Comparison of ENCODE assay signal across 14 mouse cellular contexts in genomic region chr7:137518028-137518576, GRCm38 (mm10).
A peak's percentile ranks its signal among the peaks of the same experiment; 100 is the strongest.
DNase-seq lines count a peak whose midpoint lies in the region; ATAC-seq and TF ChIP-seq lines count a peak whose summit lies in the region.
"Had no signal": no experiment of that assay in that cellular context is flagged by ENCODE, and none has a peak within 500 bp of the region (broad histone marks: within the 10 kb centered on the region; RNA-seq: fewer than 3 reads in every experiment).

No protein-coding gene starts in this region.

- no peaks in the 10 kb centered on the region for H3K27me3 ChIP-seq in embryonic facial prominence, embryonic 14.5 days (replicated peaks; ENCODE audit: control insufficient read depth, insufficient read depth, low read length)
- H3K27me3 ChIP-seq in embryonic facial prominence, embryonic 10.5 days (replicated peaks; ENCODE audit: low read depth, poor library complexity, severe bottlenecking): no peaks in the 10 kb centered on the region
- H3K27me3 ChIP-seq in testis, adult 2 months (ENCODE audit: control insufficient read depth, insufficient read depth, low read length): no peaks in the 10 kb centered on the region
- H3K27me3 ChIP-seq in forebrain, postnatal 0 days (ENCODE audit: insufficient read depth, low read length): no peaks in the 10 kb centered on the region
- H3K27me3 ChIP-seq: Patski had no signal

- TF ChIP-seq POLR2A in testis, adult 2 months (IDR thresholded peaks at IDR 0.05; ENCODE audit: control insufficient read depth, low read depth, low read length): no peak

- no peak overlapping the region for H3K4me2 ChIP-seq in embryonic facial prominence, embryonic 14.5 days (ENCODE audit: low read depth, low read length)
- H3K4me2 ChIP-seq in forebrain, postnatal 0 days (ENCODE audit: low read depth): no peak overlapping the region

- peak; percentile 25 for DNase-seq in embryonic facial prominence, embryonic 14.5 days (ENCODE audit: low spot score)
- no peak for DNase-seq in embryonic facial prominence, embryonic 10.5 days (ENCODE audit: low spot score)
- DNase-seq in testis, postnatal 10 days (ENCODE audit: low spot score): no peak
- DNase-seq in heart, postnatal 36 days: peak; percentile 12 to 43
- DNase-seq in testis, postnatal 14 days (ENCODE audit: low spot score): peak; percentile 16
- DNase-seq in thymus, postnatal 10 days (ENCODE audit: low spot score in 2 of 2): no peak
- DNase-seq in forebrain, postnatal 0 days: no peak
- DNase-seq: cerebellum, adult 2 months; layer of hippocampus, adult 9-11 months; left cerebral cortex, postnatal 4 days had no signal

- no peaks in the 10 kb centered on the region for H3K4me1 ChIP-seq in embryonic facial prominence, embryonic 14.5 days (ENCODE audit: control insufficient read depth, insufficient read depth, low read length)
- no peaks in the 10 kb centered on the region; the same call in 1 of the 2 replicates for H3K4me1 ChIP-seq in embryonic facial prominence, embryonic 10.5 days
- no peaks in the 10 kb centered on the region; the same call in 1 of the 2 replicates for H3K4me1 ChIP-seq in testis, adult 2 months (ENCODE audit: control insufficient read depth, insufficient read depth, low read length)
- H3K4me1 ChIP-seq in forebrain, postnatal 0 days (ENCODE audit: insufficient read depth): no peaks in the 10 kb centered on the region

- no peaks in the 10 kb centered on the region for H3K9me3 ChIP-seq in embryonic facial prominence, embryonic 14.5 days (ENCODE audit: control insufficient read depth, low read length)
- H3K9me3 ChIP-seq in embryonic facial prominence, embryonic 10.5 days: no peaks in the 10 kb centered on the region
- H3K9me3 ChIP-seq in forebrain, postnatal 0 days (ENCODE audit: low read length): no peaks in the 10 kb centered on the region

- H3K9ac ChIP-seq in embryonic facial prominence, embryonic 14.5 days (ENCODE audit: low read depth, low read length): no peak overlapping the region
- H3K9ac ChIP-seq in forebrain, postnatal 0 days: no peak overlapping the region

- intact Hi-C loops in heart, postnatal 36 days (cut with DNase I): no loop called here

- H3K27ac ChIP-seq in embryonic facial prominence, embryonic 14.5 days (replicated peaks; ENCODE audit: low read depth, low read length): no peak overlapping the region
- no peak overlapping the region for H3K27ac ChIP-seq in embryonic facial prominence, embryonic 10.5 days (replicated peaks)
- H3K27ac ChIP-seq in testis, adult 2 months (ENCODE audit: control insufficient read depth, insufficient read depth, low read depth, low read length): peak overlapping the region; percentile 77
- no peak overlapping the region for H3K27ac ChIP-seq in forebrain, postnatal 0 days (ENCODE audit: low read depth, low read length)
- H3K27ac ChIP-seq: hindbrain, postnatal 0 days; kidney, postnatal 0 days had no signal

- ATAC-seq in embryonic facial prominence, embryonic 14.5 days (ENCODE audit: low read depth): no peak
- ATAC-seq in forebrain, postnatal 0 days: no peak
- ATAC-seq: hindbrain, postnatal 0 days; Patski had no signal

- H3K36me3 ChIP-seq in embryonic facial prominence, embryonic 14.5 days (ENCODE audit: control insufficient read depth, insufficient read depth, low read length): no peaks in the 10 kb centered on the region
- no peaks in the 10 kb centered on the region for H3K36me3 ChIP-seq in embryonic facial prominence, embryonic 10.5 days (replicated peaks)
- no peaks in the 10 kb centered on the region for H3K36me3 ChIP-seq in testis, adult 2 months (ENCODE audit: control insufficient read depth, insufficient read depth, low read length)
- no peaks in the 10 kb centered on the region for H3K36me3 ChIP-seq in forebrain, postnatal 0 days (ENCODE audit: insufficient read depth)

- no peak for TF ChIP-seq CTCF in testis, adult 2 months (IDR thresholded peaks at IDR 0.05; ENCODE audit: control insufficient read depth, insufficient read depth, insufficient replicate concordance, low read depth, low read length)
- no peak for TF ChIP-seq CTCF in forebrain, postnatal 0 days (IDR thresholded peaks at IDR 0.05; ENCODE audit: low read depth)

- WGBS in embryonic facial prominence, embryonic 14.5 days: 49% methylated on average over 5 of the region's 5 CpGs
- 70% methylated on average over 5 of the region's 5 CpGs for WGBS in embryonic facial prominence, embryonic 10.5 days
- WGBS in forebrain, postnatal 0 days: 62% methylated on average over 5 of the region's 5 CpGs

- no peak overlapping the region for H3K4me3 ChIP-seq in embryonic facial prominence, embryonic 14.5 days (ENCODE audit: low read depth, low read length)
- no peak overlapping the region for H3K4me3 ChIP-seq in embryonic facial prominence, embryonic 10.5 days
- no peak overlapping the region for H3K4me3 ChIP-seq in testis, adult 2 months (ENCODE audit: control insufficient read depth, low read depth, low read length)
- H3K4me3 ChIP-seq in forebrain, postnatal 0 days (ENCODE audit: low read depth, low read length): no peak overlapping the region

Comparison
In these comparisons a context has a peak if more than half of its experiments do, and no peak if none do; other contexts are left out.
1. DNase-seq: peak in embryonic facial prominence, embryonic 14.5 days (single experiment), heart, postnatal 36 days (2 of 2) and testis, postnatal 14 days (single experiment); none in embryonic facial prominence, embryonic 10.5 days (single experiment), testis, postnatal 10 days (single experiment), thymus, postnatal 10 days (0 of 2) and forebrain, postnatal 0 days (single experiment).